Mouse (Mus musculus): ENCODE data around the gene Fiz1. TPM values are rescaled to one million over a fixed set of nuclear protein-coding genes. Genes with fewer than 3 reads are reported as not detected.

Fiz1 gene
- total and polyA plus RNA-seq, 3 experiments: 17.9 to 20.4 (median 18.2) TPM

GRCm38 (mm10) chr7:4995268-4996002 is 19.1 kb downstream of the Fiz1 start:
- H3K27ac ChIP-seq: peak overlapping the region; percentile 75
- TF ChIP-seq POLR2A (IDR thresholded peaks at IDR 0.05; ENCODE audit: insufficient read depth, low read depth, low read length): no peak; the same call in 1 of the 2 replicates
- TF ChIP-seq CTCF (IDR thresholded peaks at IDR 0.05): no peak
- no peak for TF ChIP-seq EP300 (IDR thresholded peaks at IDR 0.05; ENCODE audit: insufficient read depth, low read depth, low read length)
- peaks cover 5% of the 10 kb centered on the region for H3K4me1 ChIP-seq (ENCODE audit: control insufficient read depth, insufficient read depth, low read length)
- H3K9ac ChIP-seq (ENCODE audit: low read depth, low read length): peak overlapping the region; percentile 88
- 7% methylated on average over 19 of the region's 19 CpGs for WGBS
- no peak for DNase-seq
- intact Hi-C loops (cut with DNase I): loop anchor here (2.0 kb wide), 2 partner anchors 17 to 55 kb away; partner anchors contain the start of gene Zfp580
- H3K4me3 ChIP-seq: peak overlapping the region; percentile 78
- no peaks in the 10 kb centered on the region for H3K79me2 ChIP-seq (replicated peaks; ENCODE audit: control insufficient read depth, insufficient read depth, low read length)
- H3K36me3 ChIP-seq (ENCODE audit: control insufficient read depth, insufficient read depth, low read length): no peaks in the 10 kb centered on the region
- no peaks in the 10 kb centered on the region for H3K27me3 ChIP-seq (ENCODE audit: control insufficient read depth, insufficient read depth, low read length)

DNA sequence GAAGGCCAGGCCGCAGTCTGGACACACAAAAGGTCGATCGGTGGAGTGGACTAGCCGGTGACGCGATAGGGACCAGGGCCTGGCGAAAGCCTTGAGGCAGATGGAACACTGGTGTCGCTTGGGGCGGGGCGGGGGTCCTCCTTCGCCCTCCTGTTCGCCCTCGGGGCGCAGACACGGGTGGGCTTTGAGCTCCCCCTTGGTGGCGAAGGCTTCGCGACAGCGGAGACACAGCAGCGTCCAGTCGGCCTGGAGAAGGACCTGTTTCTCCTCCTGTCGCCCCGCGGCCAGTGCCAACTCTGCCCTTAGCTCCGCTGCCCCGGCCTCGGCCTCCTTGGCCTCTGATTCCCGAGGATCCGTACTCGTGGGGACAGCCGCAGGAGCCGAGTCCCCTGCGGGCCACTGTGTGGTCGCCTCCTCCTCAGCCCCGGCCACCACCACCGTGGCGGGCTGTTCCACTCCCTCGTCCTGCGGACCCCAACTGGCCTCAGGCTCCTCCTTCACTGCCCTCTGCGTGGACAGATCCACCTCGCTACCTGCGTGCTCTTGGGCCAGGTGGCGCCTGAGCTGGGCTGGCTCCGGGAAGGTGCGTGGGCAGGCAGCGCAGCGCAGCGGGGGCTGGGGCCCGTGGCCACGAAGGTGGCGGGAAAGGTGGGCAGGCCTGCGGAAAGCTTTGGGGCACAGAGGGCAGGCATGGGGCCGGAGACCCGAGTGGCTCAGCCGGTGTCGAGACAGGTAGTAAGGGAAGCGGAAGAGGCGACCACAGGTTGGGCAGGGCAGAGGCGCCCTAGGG is 20.3 kb downstream of the Fiz1 start:
- Histone ChIP-seq H3K4me3 (no peak overlapping the region), H3K36me3 (ENCODE audit: control insufficient read depth, insufficient read depth, low read length) (no peaks in the 10 kb centered on the region), H3K4me1 (ENCODE audit: control insufficient read depth, insufficient read depth, low read length) (peaks cover 5% of the 10 kb centered on the region), H3K9ac (ENCODE audit: low read depth, low read length) (no peak overlapping the region), H3K27ac (no peak overlapping the region), H3K79me2 (replicated peaks; ENCODE audit: control insufficient read depth, insufficient read depth, low read length) (no peaks in the 10 kb centered on the region), H3K27me3 (ENCODE audit: control insufficient read depth, insufficient read depth, low read length) (no peaks in the 10 kb centered on the region)
- no peak for TF ChIP-seq EP300 (IDR thresholded peaks at IDR 0.05; ENCODE audit: insufficient read depth, low read depth, low read length)
- TF ChIP-seq POLR2A (IDR thresholded peaks at IDR 0.05; ENCODE audit: insufficient read depth, low read depth, low read length): no peak
- TF ChIP-seq CTCF (IDR thresholded peaks at IDR 0.05): no peak
- no peak for DNase-seq
- WGBS: 73% methylated on average over 59 of the region's 59 CpGs
- intact Hi-C loops (cut with DNase I): no loop called here

GRCm38 (mm10) chr7:4993347-4993998 is 21.0 kb downstream of the Fiz1 start:
- H3K4me1 ChIP-seq (ENCODE audit: control insufficient read depth, insufficient read depth, low read length): peaks cover 5% of the 10 kb centered on the region
- no peaks in the 10 kb centered on the region for H3K79me2 ChIP-seq (replicated peaks; ENCODE audit: control insufficient read depth, insufficient read depth, low read length)
- H3K36me3 ChIP-seq (ENCODE audit: control insufficient read depth, insufficient read depth, low read length): no peaks in the 10 kb centered on the region
- no peak overlapping the region for H3K4me3 ChIP-seq
- H3K27me3 ChIP-seq (ENCODE audit: control insufficient read depth, insufficient read depth, low read length): no peaks in the 10 kb centered on the region
- intact Hi-C loops (cut with DNase I): no loop called here
- no peak overlapping the region for H3K27ac ChIP-seq
- TF ChIP-seq POLR2A (IDR thresholded peaks at IDR 0.05; ENCODE audit: insufficient read depth, low read depth, low read length): no peak
- no peak for TF ChIP-seq EP300 (IDR thresholded peaks at IDR 0.05; ENCODE audit: insufficient read depth, low read depth, low read length)
- TF ChIP-seq CTCF (IDR thresholded peaks at IDR 0.05): no peak
- no peak overlapping the region for H3K9ac ChIP-seq (ENCODE audit: low read depth, low read length)
- WGBS: 71% methylated on average over 55 of the region's 55 CpGs
- no peak for DNase-seq

- Histone ChIP-seq H3K9ac (ENCODE audit: low read depth, low read length) (no peak overlapping the region), H3K27me3 (ENCODE audit: control insufficient read depth, insufficient read depth, low read length) (no peaks in the 10 kb centered on the region), H3K4me3 (no peak overlapping the region), H3K27ac (no peak overlapping the region), H3K4me1 (ENCODE audit: control insufficient read depth, insufficient read depth, low read length) (no peaks in the 10 kb centered on the region), H3K79me2 (replicated peaks; ENCODE audit: control insufficient read depth, insufficient read depth, low read length) (no peaks in the 10 kb centered on the region), H3K36me3 (ENCODE audit: control insufficient read depth, insufficient read depth, low read length) (no peaks in the 10 kb centered on the region)
- intact Hi-C loops (cut with DNase I): no loop called here
- no peak for DNase-seq
- 9% methylated on average over 2 of the region's 2 CpGs for WGBS
- no peak for TF ChIP-seq EP300 (IDR thresholded peaks at IDR 0.05; ENCODE audit: insufficient read depth, low read depth, low read length)
- TF ChIP-seq POLR2A (IDR thresholded peaks at IDR 0.05; ENCODE audit: insufficient read depth, low read depth, low read length): no peak
- no peak for TF ChIP-seq CTCF (IDR thresholded peaks at IDR 0.05)
Measured at GRCm38 (mm10) chr7:4988250-4988649, 26.2 kb downstream of the Fiz1 start.

GRCm38 (mm10) chr7:4976832-4977231 is 37.7 kb downstream of the Fiz1 start:
- Histone ChIP-seq H3K79me2 (replicated peaks; ENCODE audit: control insufficient read depth, insufficient read depth, low read length) (no peaks in the 10 kb centered on the region), H3K27ac (no peak overlapping the region), H3K9ac (ENCODE audit: low read depth, low read length) (no peak overlapping the region), H3K4me3 (no peak overlapping the region), H3K36me3 (ENCODE audit: control insufficient read depth, insufficient read depth, low read length) (no peaks in the 10 kb centered on the region), H3K27me3 (ENCODE audit: control insufficient read depth, insufficient read depth, low read length) (no peaks in the 10 kb centered on the region), H3K4me1 (ENCODE audit: control insufficient read depth, insufficient read depth, low read length) (peaks cover 6% of the 10 kb centered on the region)
- TF ChIP-seq EP300 (IDR thresholded peaks at IDR 0.05; ENCODE audit: insufficient read depth, low read depth, low read length) (no peak), CTCF (IDR thresholded peaks at IDR 0.05) (peak; percentile 20)
- no peak for DNase-seq
- WGBS: 90% methylated on average over 7 of the region's 7 CpGs
- intact Hi-C loops (cut with DNase I): no loop called here

All from heart, adult 2 months (tissue).